Mouse (Mus musculus): ENCODE results near the gene Rbp2. TPM values are rescaled to one million over a fixed set of nuclear protein-coding genes. Genes with fewer than 3 reads are reported as not detected.

Gene Rbp2
- 2.7 and 3.3 TPM in 2 replicates for polyA plus RNA-seq (2015; fragmentation: Nextera tagmentation; extraction: Ambion mirVana)

DNA sequence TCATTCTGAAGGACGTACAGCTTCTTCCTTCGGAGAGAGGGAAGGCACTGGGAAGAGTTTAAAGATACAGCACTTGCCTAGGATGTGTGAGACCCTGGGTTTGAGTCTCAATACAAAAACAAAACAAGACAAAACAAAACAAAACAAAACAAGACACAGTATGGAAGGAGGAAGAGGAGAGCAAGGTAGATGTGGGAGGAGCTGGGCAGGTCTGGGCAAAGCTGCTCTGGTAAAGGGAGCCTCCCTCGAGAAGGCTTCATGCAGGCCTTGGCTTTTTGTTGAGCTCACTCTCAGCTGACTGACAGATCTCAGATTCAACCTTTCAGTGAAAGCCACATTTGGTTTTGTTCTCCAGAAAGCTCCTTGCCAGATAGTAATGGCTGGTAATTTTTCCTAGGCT is at the start of gene Rbp2:
TSS of gene Rbp2 (plus strand) at position 301 of the 400 bp plus-strand sequence.

Other genes starting within 250 kb of the Rbp2 start
- gene Nmnat3, start 198.7 kb upstream of the Rbp2 start, polyA plus RNA-seq (2015; fragmentation: Nextera tagmentation; extraction: Ambion mirVana), result 2.2 and 2.3 TPM in 2 replicates
- 60.4 and 64.8 TPM in 2 replicates for gene Rbp1, start 63.2 kb upstream of the Rbp2 start, polyA plus RNA-seq (2015; fragmentation: Nextera tagmentation; extraction: Ambion mirVana)
- 90.3 and 93.2 TPM in 2 replicates for gene Copb2, start 77.6 kb downstream of the Rbp2 start, polyA plus RNA-seq (2015; fragmentation: Nextera tagmentation; extraction: Ambion mirVana)
- 51.2 and 54.5 TPM in 2 replicates for gene Mrps22, start 115.5 kb downstream of the Rbp2 start, polyA plus RNA-seq (2015; fragmentation: Nextera tagmentation; extraction: Ambion mirVana)

Data from neural tube, postnatal 0 days (tissue).